Mouse (Mus musculus) ZHBTc4 (cell line): Measurements from ENCODE around the gene Hist1h4h.

Experiments
- DNase-seq: peaks from one replicate; pipeline ENCODE4 v3.0.0-alpha.2; 2011; ENCODE audit warnings: low read depth, low spot score

Hist1h4h gene

GRCm38 (mm10) chr13:23510127-23510526, 20.7 kb upstream of the Hist1h4h start:
- DNase-seq: peak; percentile 51

GRCm38 (mm10) chr13:23513517-23513916, 17.3 kb upstream of the Hist1h4h start:
- peak; percentile 86 for DNase-seq

GRCm38 (mm10) chr13:23515281-23515680, 15.6 kb upstream of the Hist1h4h start:
- DNase-seq: peak; percentile 72

- peak; percentile 73 for DNase-seq
These were observed 14.8 kb upstream of the Hist1h4h start for GRCm38 (mm10) chr13:23515826-23516620.

- DNase-seq: peak; percentile 80
These were observed 13.8 kb upstream of the Hist1h4h start for GRCm38 (mm10) chr13:23516822-23517602.

- peak; percentile 92 for DNase-seq
These were observed 13.1 kb upstream of the Hist1h4h start for GRCm38 (mm10) chr13:23517603-23518294.

GRCm38 (mm10) chr13:23518295-23518603, 12.6 kb upstream of the Hist1h4h start:
- DNase-seq: no peak

GRCm38 (mm10) chr13:23518885-23519284, 12.0 kb upstream of the Hist1h4h start:
- DNase-seq: peak; percentile 90

- DNase-seq: peak; percentile 90
These were observed 11.4 kb upstream of the Hist1h4h start for GRCm38 (mm10) chr13:23519416-23519815.

- DNase-seq: peak; percentile 91
These were observed 9.1 kb upstream of the Hist1h4h start for GRCm38 (mm10) chr13:23521703-23522102.

GRCm38 (mm10) chr13:23523976-23524375, 6.9 kb upstream of the Hist1h4h start:
- DNase-seq: no peak

- peak; percentile 90 for DNase-seq
These were observed 6.2 kb upstream of the Hist1h4h start for GRCm38 (mm10) chr13:23524654-23525053.

GRCm38 (mm10) chr13:23525901-23526300, 4.9 kb upstream of the Hist1h4h start:
- peak; percentile 71 for DNase-seq

GRCm38 (mm10) chr13:23526312-23526711, 4.5 kb upstream of the Hist1h4h start:
- peak; percentile 92 for DNase-seq

GRCm38 (mm10) chr13:23529005-23529404, 1.8 kb upstream of the Hist1h4h start:
- no peak for DNase-seq

- DNase-seq: no peak
These were observed 1.2 kb upstream of the Hist1h4h start for GRCm38 (mm10) chr13:23529480-23530165.

GRCm38 (mm10) chr13:23530181-23530900, 509 bp upstream of the Hist1h4h start:
- peak; percentile 64 for DNase-seq

GRCm38 (mm10) chr13:23532262-23533075, 1.6 kb downstream of the Hist1h4h start:
- no peak for DNase-seq

GRCm38 (mm10) chr13:23533560-23534367, 2.9 kb downstream of the Hist1h4h start, which contains the start of gene Hist1h2af:
Gene Hist1h2af (plus strand): TSS chr13:23533906.
- peak; percentile 90 for DNase-seq
